Mouse (Mus musculus) retina, embryonic 14.5 days (tissue): ENCODE measurements at regions not wholly inside any gene's neighbourhood (a gene's known extent, or its start where the extent isn't known, plus 50 kb on each side); places are given as distances from the start of the nearest gene placed in this dataset.

ENCODE experiments used
- DNase-seq: peaks from one replicate; pipeline ENCODE4 v3.0.0-alpha.2; 2015; ENCODE audit warnings: low spot score

- DNase-seq = peak; percentile 35
These were observed 318.1 kb downstream of the Grb14 start for GRCm38 (mm10) chr2:64706646-64707177.

- no peak for DNase-seq
These were observed 328.8 kb downstream of the Grb14 start for GRCm38 (mm10) chr2:64695974-64696373.

GRCm38 (mm10) chr2:64691444-64691843 lies 333.3 kb downstream of the Grb14 start:
- no peak for DNase-seq

- no peak for DNase-seq
These were observed 333.8 kb downstream of the Grb14 start for GRCm38 (mm10) chr2:64690996-64691395.

GRCm38 (mm10) chr2:64686781-64687180 lies 338.0 kb downstream of the Grb14 start:
- no peak for DNase-seq

- DNase-seq = no peak
These were observed 375.2 kb downstream of the Grb14 start for GRCm38 (mm10) chr2:64649614-64650013.

- no peak for DNase-seq
These were observed 407.9 kb downstream of the Grb14 start for GRCm38 (mm10) chr2:64616931-64617330.

- DNase-seq = no peak
These were observed 417.9 kb downstream of the Grb14 start for GRCm38 (mm10) chr2:64606864-64607263.

- DNase-seq = no peak
These were observed 442.5 kb downstream of the Grb14 start for GRCm38 (mm10) chr2:64582258-64582657.

- no peak for DNase-seq
These were observed 438.2 kb upstream of the Fign start for GRCm38 (mm10) chr2:64536032-64536431.

GRCm38 (mm10) chr2:64535351-64535851 lies 437.6 kb upstream of the Fign start:
- peak; percentile 81 for DNase-seq

GRCm38 (mm10) chr2:64534869-64535268 lies 437.0 kb upstream of the Fign start:
- peak; percentile 66 for DNase-seq

- peak; percentile 40 for DNase-seq
These were observed 436.5 kb upstream of the Fign start for GRCm38 (mm10) chr2:64534344-64534743.

GRCm38 (mm10) chr2:64522722-64523121 lies 424.9 kb upstream of the Fign start:
- no peak for DNase-seq

- DNase-seq = peak; percentile 32
These were observed 424.4 kb upstream of the Fign start for GRCm38 (mm10) chr2:64522233-64522632.

- DNase-seq = no peak
These were observed 397.9 kb upstream of the Fign start for GRCm38 (mm10) chr2:64495725-64496124.

- no peak for DNase-seq
These were observed 368.7 kb upstream of the Fign start for GRCm38 (mm10) chr2:64466412-64466970.

GRCm38 (mm10) chr2:64462466-64463114 lies 364.8 kb upstream of the Fign start:
- DNase-seq = peak; percentile 37

GRCm38 (mm10) chr2:64462041-64462440 lies 364.2 kb upstream of the Fign start:
- DNase-seq = no peak

GRCm38 (mm10) chr2:64461636-64462035 lies 363.8 kb upstream of the Fign start:
- no peak for DNase-seq

GRCm38 (mm10) chr2:64458171-64458570 lies 360.3 kb upstream of the Fign start:
- DNase-seq = peak; percentile 49

- no peak for DNase-seq
These were observed 354.9 kb upstream of the Fign start for GRCm38 (mm10) chr2:64452690-64453089.

- peak; percentile 23 for DNase-seq
These were observed 353.9 kb upstream of the Fign start for GRCm38 (mm10) chr2:64451614-64452317.
